Mouse (Mus musculus) liver, embryonic 14 days (tissue): Measurements from ENCODE around the gene Tspan4. TPM values are rescaled to one million over a fixed set of nuclear protein-coding genes. Genes with fewer than 3 reads are reported as not detected.

Source experiments
- polyA plus RNA-seq: library from polyadenylated mRNA; depleted of rRNA; stranded (reverse); fragments of >200 nt; gene quantifications from 2 replicates; pipeline ENCODE4 v1.2.3, GENCODE M21; 2012; rRNA removed

Tspan4 gene
- 27.0 and 34.3 TPM in 2 replicates for polyA plus RNA-seq

DNA sequence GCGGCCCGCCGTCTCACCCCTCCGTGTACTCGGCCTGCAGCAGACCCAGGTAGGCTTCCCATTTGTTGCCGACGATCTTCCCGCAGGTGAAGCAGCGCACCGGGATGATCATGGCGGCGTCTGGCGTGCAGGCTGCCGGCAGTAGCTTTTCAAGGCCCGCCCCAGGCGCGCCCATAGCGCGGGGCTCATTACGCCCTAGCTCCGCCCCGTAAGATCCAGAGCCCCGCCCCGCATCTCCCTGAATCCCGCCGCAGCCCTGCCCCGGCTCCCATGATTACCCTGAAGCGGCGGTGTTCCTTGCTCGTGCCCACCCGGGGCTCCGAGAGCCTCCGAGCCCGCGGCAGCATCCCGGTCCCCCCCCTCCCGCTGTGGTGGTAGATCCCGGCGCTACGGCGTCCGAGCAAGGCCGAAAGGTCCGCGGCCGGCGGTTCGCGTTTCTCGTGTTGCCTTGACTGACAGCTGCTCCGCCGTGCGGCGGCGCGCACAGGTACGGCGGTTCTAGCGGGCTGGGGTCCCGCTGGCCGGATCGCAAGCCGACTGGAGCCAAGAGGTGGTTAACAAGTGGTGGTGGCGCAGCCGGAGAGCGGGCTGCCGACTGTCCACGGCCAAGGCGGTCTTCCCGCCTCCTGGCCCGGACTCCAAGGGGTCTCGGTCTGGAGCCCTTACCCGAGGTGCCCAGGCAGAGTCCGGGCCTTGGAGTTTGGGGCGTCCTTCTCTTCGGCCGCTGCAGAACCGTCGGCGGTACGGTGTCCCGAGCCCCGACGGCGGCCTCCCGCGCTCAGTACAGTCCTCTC is at the start of gene Tspan4, which contains the start of gene Polr2l:
Gene Tspan4 (plus strand): TSS at position 230 of the 794 bp plus-strand sequence.
Gene Polr2l (minus strand): TSS at position 122 of the 794 bp plus-strand sequence.

DNA sequence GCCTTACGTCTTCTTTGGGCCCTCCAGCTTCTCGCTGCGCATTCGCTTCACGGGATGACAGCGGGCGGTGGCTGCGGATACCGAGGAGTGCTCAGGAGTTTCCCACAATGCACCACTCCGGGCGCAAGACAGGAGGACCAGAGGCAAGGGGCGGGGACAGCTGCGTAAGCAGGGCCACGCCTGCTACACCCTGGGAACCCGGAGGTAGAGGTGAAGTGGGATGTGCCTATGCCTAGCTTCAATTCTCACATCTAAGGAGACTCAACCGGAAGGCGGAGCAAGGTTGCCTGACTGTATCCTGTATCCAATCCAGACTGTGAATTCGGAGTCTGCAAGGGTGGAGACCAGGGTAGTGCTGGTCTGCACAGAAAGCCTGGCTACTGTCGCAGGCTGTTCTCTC is 45.7 kb upstream of the Tspan4 start, which contains the start of gene Cend1:
Gene Cend1 (minus strand): TSS at position 182 of the 400 bp plus-strand sequence.

GRCm38 (mm10) chr7:141437178-141438120 is 37.6 kb upstream of the Tspan4 start, which contains the start of gene Slc25a22:
Gene Slc25a22 (minus strand): TSS chr7:141437892.

GRCm38 (mm10) chr7:141443828-141444237 is 31.2 kb upstream of the Tspan4 start, which contains the start of gene Pidd1:
Gene Pidd1 (minus strand): TSS chr7:141444025.

DNA sequence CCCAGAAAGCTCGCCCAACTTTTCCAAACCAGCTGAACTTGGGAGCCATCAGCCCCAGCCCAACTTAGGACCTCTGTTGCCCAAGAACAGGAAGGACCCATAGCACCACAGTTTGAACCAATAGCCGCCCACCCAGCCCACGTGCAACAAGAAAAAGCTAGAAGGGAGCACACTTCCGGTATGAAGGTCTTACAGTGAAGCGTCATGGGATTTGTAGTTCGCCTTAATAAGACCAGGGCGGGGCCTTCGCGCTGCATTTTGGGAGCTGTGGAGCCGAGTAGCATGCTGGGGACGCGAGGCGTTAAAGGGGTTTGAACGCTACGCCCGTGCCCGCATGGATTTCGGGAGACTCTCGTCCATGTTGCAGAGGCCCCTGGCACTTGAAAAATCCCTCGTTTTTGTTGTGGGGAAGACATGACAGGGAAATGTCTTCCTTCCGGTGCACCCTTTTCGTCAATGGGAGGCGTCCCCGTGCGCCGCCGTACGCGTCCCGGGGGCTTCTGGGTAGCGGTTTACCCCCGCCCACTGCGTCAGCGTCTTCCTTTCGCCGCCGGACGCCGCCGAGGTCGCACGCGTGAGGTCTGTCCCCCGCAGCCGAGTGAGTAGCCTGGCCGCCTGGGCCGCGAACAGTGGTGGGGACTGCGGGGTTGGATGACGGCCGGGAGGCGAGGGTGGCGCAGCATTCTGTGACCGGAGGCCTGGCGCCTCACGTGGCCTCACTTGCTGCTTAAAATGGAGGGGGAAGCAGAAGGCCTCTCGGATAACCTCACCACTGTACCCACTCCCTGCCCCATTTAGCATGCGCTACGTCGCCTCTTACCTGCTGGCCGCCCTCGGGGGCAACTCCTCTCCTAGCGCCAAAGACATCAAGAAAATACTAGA is 27.7 kb upstream of the Tspan4 start, which contains the start of gene Rplp2:
Gene Rplp2 (plus strand): TSS at position 261 of the 882 bp plus-strand sequence.

DNA sequence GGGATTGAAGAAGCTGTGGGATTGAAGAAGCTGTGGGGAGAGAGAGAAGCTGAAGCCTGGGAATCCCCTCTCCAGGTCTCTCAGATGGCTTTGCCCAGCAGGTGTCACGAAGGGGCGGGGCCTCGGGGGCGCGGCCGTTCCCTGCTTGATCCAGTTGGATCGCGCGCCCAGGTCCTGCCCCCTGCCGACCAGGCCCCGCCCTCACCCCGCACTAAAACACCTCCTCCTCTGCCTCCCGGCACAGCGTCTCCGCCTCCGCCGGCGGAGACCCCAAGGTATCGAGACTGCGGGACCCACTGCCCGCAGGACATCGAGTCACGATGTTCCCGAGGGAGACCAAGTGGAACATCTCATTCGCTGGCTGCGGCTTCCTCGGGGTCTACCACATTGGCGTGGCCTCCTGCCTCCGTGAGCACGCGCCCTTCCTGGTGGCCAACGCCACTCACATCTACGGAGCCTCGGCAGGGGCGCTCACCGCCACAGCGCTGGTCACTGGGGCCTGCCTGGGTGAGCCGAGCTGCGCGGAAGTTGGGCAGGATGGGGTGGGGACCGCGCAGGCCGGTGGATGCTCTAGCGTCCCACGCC is 20.0 kb upstream of the Tspan4 start, which contains the start of gene Pnpla2:
Gene Pnpla2 (plus strand): TSS at position 232 of the 585 bp plus-strand sequence.

DNA sequence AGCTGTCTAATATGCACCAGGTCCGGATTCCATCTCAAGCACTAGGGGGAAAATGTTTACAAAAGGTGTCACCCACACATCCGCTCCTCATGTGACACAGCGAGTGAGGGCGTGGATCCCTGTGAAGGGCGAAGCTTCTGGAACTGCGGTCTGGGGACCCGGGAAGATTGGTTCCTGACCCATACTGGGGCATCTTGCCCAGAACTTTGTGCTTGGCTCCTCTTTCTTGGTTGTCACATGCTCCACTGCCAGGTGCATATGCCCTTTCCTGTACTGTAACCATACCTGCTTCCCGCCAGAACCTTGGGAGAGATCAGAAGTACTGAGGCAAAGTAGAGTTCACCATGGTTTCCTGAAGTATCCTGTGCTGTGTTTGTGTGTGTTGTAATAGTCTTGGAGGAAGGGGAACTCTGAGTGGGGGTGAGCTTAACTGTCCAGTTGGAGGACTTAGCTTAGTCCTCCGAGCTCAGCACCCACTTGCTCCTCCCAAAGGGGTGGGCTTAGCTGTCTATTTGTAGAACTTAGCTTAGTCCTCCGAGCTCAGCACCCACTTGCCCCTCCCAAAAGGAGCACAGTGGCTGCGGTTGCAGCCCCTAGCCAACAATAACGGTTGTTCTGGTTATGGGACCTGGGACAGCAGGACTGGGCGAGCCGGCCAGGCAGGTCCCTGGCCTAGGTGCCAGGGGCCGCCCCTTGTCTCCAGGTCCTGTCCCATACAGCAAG is 14.5 kb upstream of the Tspan4 start, which contains the start of gene Cracr2b:
Gene Cracr2b (plus strand): TSS at position 704 of the 723 bp plus-strand sequence.

GRCm38 (mm10) chr7:141467230-141468030 is 7.6 kb upstream of the Tspan4 start, which contains the start of gene Cd151:
Gene Cd151 (plus strand): TSS chr7:141467392.

DNA sequence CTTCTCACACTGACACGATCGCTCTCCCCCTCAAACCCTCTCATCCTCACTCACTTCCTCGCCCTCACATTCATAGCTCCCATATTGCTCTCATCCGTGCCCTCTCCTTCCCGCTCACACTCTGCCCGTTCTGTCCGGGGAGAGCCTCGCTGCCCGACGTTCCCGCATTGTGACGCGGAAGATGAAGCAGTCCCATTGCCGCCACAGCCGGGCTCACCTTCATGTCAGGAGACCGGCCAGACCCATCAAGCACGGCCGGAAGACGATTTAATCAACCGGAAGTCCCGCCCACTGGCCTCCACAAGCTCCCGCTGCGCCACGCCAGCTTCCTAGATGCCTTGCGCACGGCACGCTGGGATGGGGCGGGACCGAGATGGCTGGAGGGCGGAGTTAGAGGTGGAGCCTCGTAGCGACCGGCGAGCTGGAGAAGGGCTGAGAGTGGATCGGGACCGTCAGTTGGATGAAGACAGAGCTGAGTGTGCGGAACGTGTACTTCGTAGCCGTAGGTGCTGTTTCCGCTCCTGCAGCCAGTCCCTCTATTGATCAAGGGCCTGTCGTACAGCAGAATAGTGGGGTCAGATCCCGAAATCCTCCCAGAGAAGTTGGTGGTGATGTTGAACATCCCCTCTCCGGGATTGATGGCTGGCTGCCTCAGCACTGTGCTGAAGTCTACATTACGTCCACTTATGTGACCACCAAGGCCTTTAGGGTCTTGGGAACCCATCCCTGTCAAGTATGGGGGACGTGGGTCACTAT is 64.7 kb downstream of the Tspan4 start, which contains the start of gene Chid1:
Gene Chid1 (minus strand): TSS at position 302 of the 756 bp plus-strand sequence.

Other genes starting within 250 kb of the Tspan4 start
- 10.8 and 16.2 TPM in 2 replicates for gene Phrf1, start 246.5 kb upstream of the Tspan4 start, polyA plus RNA-seq
- 8.3 and 11.9 TPM in 2 replicates for gene Irf7, start 208.8 kb upstream of the Tspan4 start, polyA plus RNA-seq
- 0.07 and 0.09 TPM in 2 replicates for gene Cdhr5, start 198.5 kb upstream of the Tspan4 start, polyA plus RNA-seq
- 0.23 and 0.67 TPM in 2 replicates for gene Sct, start 196.1 kb upstream of the Tspan4 start, polyA plus RNA-seq
- 0.01 TPM in 1 of 2 replicates, not detected in the other for gene Drd4, start 183.2 kb upstream of the Tspan4 start, polyA plus RNA-seq
- 7.0 and 8.4 TPM in 2 replicates for gene Deaf1, start 147.6 kb upstream of the Tspan4 start, polyA plus RNA-seq
- 11.7 and 13.9 TPM in 2 replicates for gene Tmem80, start 147.5 kb upstream of the Tspan4 start, polyA plus RNA-seq
- 7.1 and 8.9 TPM in 2 replicates for gene Eps8l2, start 136.4 kb upstream of the Tspan4 start, polyA plus RNA-seq
- 238 and 279 TPM in 2 replicates for gene Taldo1, start 83.0 kb upstream of the Tspan4 start, polyA plus RNA-seq
- 12.6 and 15.1 TPM in 2 replicates for gene Gatd1, start 61.1 kb upstream of the Tspan4 start, polyA plus RNA-seq
- 0.01 and 0.03 TPM in 2 replicates for gene Cend1, start 45.7 kb upstream of the Tspan4 start, polyA plus RNA-seq
- 14.6 and 20.2 TPM in 2 replicates for gene Slc25a22, start 37.3 kb upstream of the Tspan4 start, polyA plus RNA-seq
- 13.8 and 16.0 TPM in 2 replicates for gene Pidd1, start 31.2 kb upstream of the Tspan4 start, polyA plus RNA-seq
- gene Rplp2, start 27.9 kb upstream of the Tspan4 start, polyA plus RNA-seq = 725 and 791 TPM in 2 replicates
- 5.2 and 7.0 TPM in 2 replicates for gene Pnpla2, start 20.0 kb upstream of the Tspan4 start, polyA plus RNA-seq
- 1.7 and 2.2 TPM in 2 replicates for gene Cracr2b, start 14.1 kb upstream of the Tspan4 start, polyA plus RNA-seq
- gene Cd151, start 7.8 kb upstream of the Tspan4 start, polyA plus RNA-seq = 17.5 and 19.0 TPM in 2 replicates
- gene Polr2l, start 108 bp upstream of the Tspan4 start, polyA plus RNA-seq = 23.0 and 24.7 TPM in 2 replicates
- gene Chid1, start 64.6 kb downstream of the Tspan4 start, polyA plus RNA-seq = 11.4 and 12.6 TPM in 2 replicates
- gene Ap2a2, start 86.9 kb downstream of the Tspan4 start, polyA plus RNA-seq = 20.4 and 23.0 TPM in 2 replicates
- 0.96 and 1.5 TPM in 2 replicates for gene Muc6, start 180.1 kb downstream of the Tspan4 start, polyA plus RNA-seq
- 0.10 and 0.16 TPM in 2 replicates for gene Muc2, start 215.1 kb downstream of the Tspan4 start, polyA plus RNA-seq